Mouse (Mus musculus): ENCODE measurements around the gene Bcas2. TPM values are rescaled to one million over a fixed set of nuclear protein-coding genes. Genes with fewer than 3 reads are reported as not detected.
"Not testable (repeated sequence)": the region's sequence is repeated elsewhere in the genome, so short reads cannot be mapped to it uniquely, and the experiment has no call there.

Bcas2 gene
- total and polyA plus RNA-seq, 2 experiments from 2014 or later = 103 to 234 TPM

DNA sequence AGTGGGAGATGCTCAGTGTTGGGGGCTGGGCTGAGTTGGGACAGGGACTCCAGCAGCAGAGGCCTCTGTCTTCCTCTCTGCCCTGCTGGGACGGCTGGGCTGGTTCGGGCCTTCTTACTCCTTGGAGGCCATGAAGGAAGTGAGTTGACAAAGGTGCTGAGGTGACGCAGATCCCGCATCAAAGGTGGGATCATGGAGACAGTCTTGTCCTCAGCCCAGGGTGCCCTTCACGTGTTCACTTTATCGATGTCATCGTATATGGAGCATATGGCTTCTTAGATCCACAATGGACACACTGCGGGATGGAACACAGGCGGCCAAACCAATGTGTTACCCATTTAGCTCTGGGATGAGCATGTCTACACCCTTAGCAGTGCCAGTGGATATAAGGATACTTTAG is 8.1 kb downstream of the Bcas2 start:
- Histone ChIP-seq H3K4me3 (ENCODE audit: low read depth, low read length) (no peak overlapping the region), H3K4me1 (ENCODE audit: insufficient read depth, low read length) (no peaks in the 10 kb centered on the region), H3K4me2 (ENCODE audit: low read depth, low read length, poor library complexity, severe bottlenecking) (no peak overlapping the region), H3K27ac (ENCODE audit: low read depth, low read length) (no peak overlapping the region), H3K36me3 (ENCODE audit: insufficient read depth, low read length) (peaks cover 31% of the 10 kb centered on the region), H3K9me3 (ENCODE audit: low read length) (no peaks in the 10 kb centered on the region), H3K27me3 (ENCODE audit: insufficient read depth, low read length) (no peaks in the 10 kb centered on the region), H3K9ac (replicated peaks; ENCODE audit: low read length, poor library complexity, severe bottlenecking) (no peak overlapping the region)
- 93% methylated on average over 9 of the region's 9 CpGs for WGBS
- no peak for ATAC-seq (ENCODE audit: low FRiP score)
- DNase-seq (ENCODE audit: low spot score) = no peak
- TF ChIP-seq CTCF (IDR thresholded peaks at IDR 0.05) = no peak

DNA sequence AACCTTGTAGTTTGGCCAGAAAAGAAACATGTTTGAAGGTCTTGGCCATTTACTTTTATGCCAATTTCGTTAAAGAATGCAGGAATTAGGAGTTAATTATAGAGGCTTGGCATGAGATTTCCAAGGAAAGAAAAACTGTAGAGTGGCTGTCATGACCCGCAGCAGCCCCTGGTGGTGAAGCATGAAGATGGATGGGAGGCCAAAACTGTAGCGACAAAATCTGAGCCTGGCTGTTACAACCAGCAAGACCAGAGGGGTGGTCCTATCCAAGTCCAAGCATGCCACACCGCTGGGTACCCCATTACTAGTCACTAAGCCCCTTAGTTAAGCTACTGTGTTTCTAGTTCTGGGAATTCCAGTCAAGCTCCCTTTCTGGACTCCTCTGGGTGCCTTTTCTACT is 9.7 kb downstream of the Bcas2 start:
- no peak overlapping the region for H3K4me2 ChIP-seq (ENCODE audit: low read depth, low read length, poor library complexity, severe bottlenecking)
- H3K27ac ChIP-seq (ENCODE audit: low read depth, low read length) = no peak overlapping the region
- H3K4me3 ChIP-seq (ENCODE audit: low read depth, low read length) = no peak overlapping the region
- peak; percentile 50 for TF ChIP-seq CTCF (IDR thresholded peaks at IDR 0.05)
- no peak for DNase-seq (ENCODE audit: low spot score)
- H3K36me3 ChIP-seq (ENCODE audit: insufficient read depth, low read length) = peaks cover 19% of the 10 kb centered on the region
- H3K9me3 ChIP-seq (ENCODE audit: low read length) = no peaks in the 10 kb centered on the region
- no peak for ATAC-seq (ENCODE audit: low FRiP score)
- no peaks in the 10 kb centered on the region for H3K27me3 ChIP-seq (ENCODE audit: insufficient read depth, low read length)
- WGBS = 57% methylated on average over 4 of the region's 4 CpGs
- H3K9ac ChIP-seq (replicated peaks; ENCODE audit: low read length, poor library complexity, severe bottlenecking) = no peak overlapping the region
- H3K4me1 ChIP-seq (ENCODE audit: insufficient read depth, low read length) = no peaks in the 10 kb centered on the region

DNA sequence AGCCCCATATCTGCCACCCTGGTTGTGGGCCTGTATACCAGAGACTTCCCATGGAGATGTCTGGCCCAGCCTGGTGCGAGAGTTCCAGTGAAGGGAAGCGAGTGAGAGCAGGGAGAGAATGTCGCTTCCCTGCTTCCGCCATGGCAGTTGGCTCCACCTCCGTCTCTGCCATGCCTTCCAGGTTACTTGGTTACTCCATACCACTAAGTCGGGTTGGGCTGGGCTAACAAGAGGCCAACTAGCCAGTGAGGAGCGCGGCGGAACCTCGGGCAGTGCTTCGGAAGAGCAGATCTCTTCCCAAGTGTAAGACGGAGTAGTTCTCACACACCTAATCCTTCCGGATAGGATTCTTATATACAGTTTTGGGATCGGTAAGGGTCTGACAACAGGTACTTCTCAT is 11.4 kb downstream of the Bcas2 start:
- no peak overlapping the region for H3K4me2 ChIP-seq (ENCODE audit: low read depth, low read length, poor library complexity, severe bottlenecking)
- TF ChIP-seq CTCF (IDR thresholded peaks at IDR 0.05) = no peak
- H3K27me3 ChIP-seq (ENCODE audit: insufficient read depth, low read length) = no peaks in the 10 kb centered on the region
- H3K36me3 ChIP-seq (ENCODE audit: insufficient read depth, low read length) = peaks cover 12% of the 10 kb centered on the region
- ATAC-seq (ENCODE audit: low FRiP score) (no peak), DNase-seq (ENCODE audit: low spot score) (no peak)
- no peak overlapping the region for H3K27ac ChIP-seq (ENCODE audit: low read depth, low read length)
- no peak overlapping the region for H3K9ac ChIP-seq (replicated peaks; ENCODE audit: low read length, poor library complexity, severe bottlenecking)
- WGBS = 79% methylated on average over 14 of the region's 14 CpGs
- H3K9me3 ChIP-seq (ENCODE audit: low read length) = no peaks in the 10 kb centered on the region
- no peaks in the 10 kb centered on the region for H3K4me1 ChIP-seq (ENCODE audit: insufficient read depth, low read length)
- no peak overlapping the region for H3K4me3 ChIP-seq (ENCODE audit: low read depth, low read length)

DNA sequence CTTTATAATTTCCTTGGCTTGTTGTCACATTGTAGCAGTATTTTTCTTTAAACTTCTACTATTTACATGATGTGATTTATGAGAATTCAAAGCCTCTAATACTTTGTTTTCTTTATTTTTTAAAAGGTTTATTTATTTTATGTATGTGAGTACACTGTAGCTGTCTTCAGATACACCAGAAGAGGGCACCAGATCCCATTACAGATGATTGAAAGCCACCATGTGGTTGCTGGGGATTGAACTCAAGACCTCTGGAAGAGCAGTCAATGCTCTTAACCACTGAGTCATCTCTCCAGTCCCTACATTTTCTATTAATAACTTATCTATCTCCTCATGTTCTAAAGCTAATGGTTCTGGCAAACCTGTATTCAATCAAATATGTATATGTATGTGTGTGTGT is 13.0 kb downstream of the Bcas2 start:
- H3K36me3 ChIP-seq (ENCODE audit: insufficient read depth, low read length); H3K4me3 ChIP-seq (ENCODE audit: low read depth, low read length); H3K4me1 ChIP-seq (ENCODE audit: insufficient read depth, low read length); H3K4me2 ChIP-seq (ENCODE audit: low read depth, low read length, poor library complexity, severe bottlenecking); H3K9me3 ChIP-seq (ENCODE audit: low read length); H3K27me3 ChIP-seq (ENCODE audit: insufficient read depth, low read length); DNase-seq (ENCODE audit: low spot score); H3K27ac ChIP-seq (ENCODE audit: low read depth, low read length); ATAC-seq (ENCODE audit: low FRiP score); H3K9ac ChIP-seq (replicated peaks; ENCODE audit: low read length, poor library complexity, severe bottlenecking): not testable (repeated sequence)
- peak; percentile 44 for TF ChIP-seq CTCF (IDR thresholded peaks at IDR 0.05)

DNA sequence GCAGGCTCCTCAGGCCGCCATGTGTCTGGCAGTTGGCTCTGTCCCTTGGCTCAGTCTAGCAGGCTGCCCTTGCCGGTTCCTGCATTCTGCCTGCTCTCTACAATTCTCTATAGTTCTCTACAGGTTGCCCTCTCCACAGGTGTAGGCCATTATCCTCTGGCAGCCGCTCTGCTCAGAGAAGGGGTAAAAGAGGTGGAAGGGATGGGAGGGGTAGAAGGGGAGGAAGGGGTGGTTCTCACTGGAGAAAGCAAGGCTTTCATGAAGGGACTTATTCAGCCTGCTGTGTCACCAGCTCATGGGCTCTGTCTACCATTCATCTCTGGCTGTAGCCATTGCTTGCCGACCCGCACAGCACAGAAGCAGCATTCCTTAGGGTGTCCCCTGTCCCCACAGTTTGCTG is 17.0 kb downstream of the Bcas2 start:
- Histone ChIP-seq H3K27me3 (ENCODE audit: insufficient read depth, low read length) (no peaks in the 10 kb centered on the region), H3K9me3 (ENCODE audit: low read length) (0 out of 2 replicates have a peak, but pooled peaks cover 6% of the 10 kb centered on the region), H3K4me2 (ENCODE audit: low read depth, low read length, poor library complexity, severe bottlenecking) (no peak overlapping the region), H3K4me1 (ENCODE audit: insufficient read depth, low read length) (no peaks in the 10 kb centered on the region), H3K4me3 (ENCODE audit: low read depth, low read length) (no peak overlapping the region), H3K9ac (replicated peaks; ENCODE audit: low read length, poor library complexity, severe bottlenecking) (no peak overlapping the region), H3K27ac (ENCODE audit: low read depth, low read length) (no peak overlapping the region), H3K36me3 (ENCODE audit: insufficient read depth, low read length) (no peaks in the 10 kb centered on the region)
- no peak for TF ChIP-seq CTCF (IDR thresholded peaks at IDR 0.05)
- ATAC-seq (ENCODE audit: low FRiP score) (no peak), DNase-seq (ENCODE audit: low spot score) (no peak)
- 66% methylated on average over 5 of the region's 5 CpGs for WGBS

DNA sequence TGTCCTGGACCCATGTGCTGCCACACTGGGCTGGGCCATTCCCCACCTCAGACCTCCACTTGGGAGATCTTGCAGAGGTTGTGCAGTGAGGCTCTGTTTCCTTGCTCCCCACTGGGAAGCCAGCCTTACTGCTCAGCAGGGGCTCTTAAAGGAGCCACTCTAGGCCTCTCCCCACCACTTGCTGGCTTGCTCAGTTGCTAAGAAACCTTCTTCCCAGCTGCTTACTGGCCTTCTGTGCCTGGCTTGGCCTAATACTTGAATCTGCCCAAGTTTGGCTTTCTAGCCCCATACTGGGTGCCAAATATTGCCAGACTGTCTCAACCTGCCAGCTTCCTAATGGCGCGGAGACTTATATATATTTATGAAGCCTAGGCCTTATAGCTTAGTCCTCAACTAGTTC is 17.4 kb downstream of the Bcas2 start:
- no peak for ATAC-seq (ENCODE audit: low FRiP score)
- Histone ChIP-seq H3K4me3 (ENCODE audit: low read depth, low read length) (no peak overlapping the region), H3K36me3 (ENCODE audit: insufficient read depth, low read length) (no peaks in the 10 kb centered on the region), H3K9ac (replicated peaks; ENCODE audit: low read length, poor library complexity, severe bottlenecking) (no peak overlapping the region), H3K27me3 (ENCODE audit: insufficient read depth, low read length) (no peaks in the 10 kb centered on the region), H3K9me3 (ENCODE audit: low read length) (0 out of 2 replicates have a peak, but pooled peaks cover 6% of the 10 kb centered on the region), H3K4me2 (ENCODE audit: low read depth, low read length, poor library complexity, severe bottlenecking) (no peak overlapping the region), H3K27ac (ENCODE audit: low read depth, low read length) (no peak overlapping the region), H3K4me1 (ENCODE audit: insufficient read depth, low read length) (no peaks in the 10 kb centered on the region)
- no peak for TF ChIP-seq CTCF (IDR thresholded peaks at IDR 0.05)
- WGBS = 93% methylated on average over 2 of the region's 2 CpGs
- DNase-seq (ENCODE audit: low spot score) = peak; percentile 16

Measured in midbrain, postnatal 0 days (tissue).